Mouse (Mus musculus): Measurements from ENCODE around the gene Adipoq. TPM values are rescaled to one million over a fixed set of nuclear protein-coding genes. Genes with fewer than 3 reads are reported as not detected.

Gene Adipoq
- total and polyA plus RNA-seq, 3 experiments, result 138 to 708 (median 337) TPM

Small RNAs within 50 kb of the gene (microRNA-seq; reads per million reads assigned to microRNA genes)
- 6.2 to 11.4 reads per million in 2 experiments for gene Gm49346

Other genes starting within 250 kb of the Adipoq start
- gene Fetub, start 228.2 kb upstream of the Adipoq start, total RNA-seq (2021), result 10 to 100 TPM in 1 of 2 experiments, 1 to 10 TPM in 1; 2.5 to 50.7 TPM
- 32.6 and 53.1 TPM in 2 replicates for gene Fetub, start 228.2 kb upstream of the Adipoq start, polyA plus RNA-seq (2012; rRNA removed)
- gene Hrg, start 195.5 kb upstream of the Adipoq start, total RNA-seq (2021), result 1 to 10 TPM in 1 of 2 experiments, not detected in 1; 4.3 TPM
- 0.15 and 0.44 TPM in 2 replicates for gene Hrg, start 195.5 kb upstream of the Adipoq start, polyA plus RNA-seq (2012; rRNA removed)
- gene Kng2, start 117.1 kb upstream of the Adipoq start, total RNA-seq (2021), result 1 to 10 TPM; 5.7 to 9.1 TPM
- gene Kng2, start 117.1 kb upstream of the Adipoq start, polyA plus RNA-seq (2012; rRNA removed), result 1.3 and 1.5 TPM in 2 replicates
- 1 to 10 TPM in 1 of 2 experiments, under 1 TPM in 1; 0.41 to 5.2 TPM for gene Kng1, start 88.7 kb upstream of the Adipoq start, total RNA-seq (2021)
- gene Kng1, start 88.7 kb upstream of the Adipoq start, polyA plus RNA-seq (2012; rRNA removed), result not detected in 2 replicates
- gene Eif4a2, start 39.1 kb upstream of the Adipoq start, total RNA-seq (2021), result 100 to 1,000 TPM; 474 to 617 TPM
- gene Eif4a2, start 39.1 kb upstream of the Adipoq start, polyA plus RNA-seq (2012; rRNA removed), result 24.3 and 27.9 TPM in 2 replicates
- gene Rfc4, start 18.8 kb upstream of the Adipoq start, total RNA-seq (2021), result 1 to 10 TPM; 3.4 to 7.8 TPM
- not detected in 2 replicates for gene Rfc4, start 18.8 kb upstream of the Adipoq start, polyA plus RNA-seq (2012; rRNA removed)
- gene St6gal1, start 78.2 kb downstream of the Adipoq start, total RNA-seq (2021), result 10 to 100 TPM; 32.2 to 49.5 TPM
- gene St6gal1, start 78.2 kb downstream of the Adipoq start, polyA plus RNA-seq (2012; rRNA removed), result 23.1 and 24.2 TPM in 2 replicates

Data from adrenal gland, adult 2 months (tissue).